Mouse (Mus musculus) heart, postnatal 0 days (tissue): Measurements from ENCODE around the gene Gpr108.

Source experiments
- CTCF ChIP-seq: IDR thresholded peaks from 2 replicates; pipeline ENCODE4 v1.5.1; 2016; ENCODE audit warnings: antibody characterized with exemption, control low read depth, low read depth
- EP300 ChIP-seq: IDR thresholded peaks from 2 replicates; pipeline ENCODE4 v1.6.1; 2016; ENCODE audit warnings: antibody characterized with exemption, low read depth

GRCm38 (mm10) chr17:57276634-57277121 lies 28.4 kb upstream of the Gpr108 start:
- TF ChIP-seq CTCF (peak; percentile 90), EP300 (no peak)
